Mouse (Mus musculus) adrenal gland, adult 8-10 months (tissue): ENCODE data around the gene Cyp2d40. TPM values are rescaled to one million over a fixed set of nuclear protein-coding genes. Genes with fewer than 3 reads are reported as not detected.

Source experiments
- microRNA-seq, 2 experiments: library from miRNA; unstranded; fragments of <30 nt; microRNA quantifications; one replicate each; pipeline ENCODE4 v1.2.0; 2022
- total RNA-seq, 4 experiments: library from RNA; stranded (reverse); gene quantifications; 2 replicates each; pipeline ENCODE4 v1.2.4; 2022

Cyp2d40 gene
- total RNA-seq, 4 experiments from 2014 or later: not detected

Small RNA genes within 50 kb of the gene (microRNA-seq; reads per million reads assigned to microRNA genes)
- 0 reads per million in 2 experiments for gene Gm27618

Other genes starting within 250 kb of the Cyp2d40 start
- not detected for gene Cyp2d12, start 209.1 kb downstream of the Cyp2d40 start, total RNA-seq
- not detected for gene Cyp2d34, start 143.2 kb downstream of the Cyp2d40 start, total RNA-seq
- under 1 TPM in 2 of 4 experiments, not detected in 2; 0.52 to 0.54 TPM for gene Cyp2d26, start 30.1 kb upstream of the Cyp2d40 start, total RNA-seq
- gene Tcf20, start 223.7 kb upstream of the Cyp2d40 start, total RNA-seq: 100 to 1,000 TPM; 102 to 109 (median 106) TPM